Mouse (Mus musculus) stomach, postnatal 0 days (tissue): ENCODE data around the gene Timm22.

Experiments used
- CTCF ChIP-seq: IDR thresholded peaks from 2 replicates; pipeline ENCODE4 v1.5.1; 2016; ENCODE audit warnings: antibody characterized with exemption, low read depth, mild to moderate bottlenecking, moderate library complexity
- EP300 ChIP-seq: optimal IDR thresholded peaks from 2 replicates; pipeline ENCODE3; 2016; ENCODE audit warnings: antibody characterized with exemption

DNA sequence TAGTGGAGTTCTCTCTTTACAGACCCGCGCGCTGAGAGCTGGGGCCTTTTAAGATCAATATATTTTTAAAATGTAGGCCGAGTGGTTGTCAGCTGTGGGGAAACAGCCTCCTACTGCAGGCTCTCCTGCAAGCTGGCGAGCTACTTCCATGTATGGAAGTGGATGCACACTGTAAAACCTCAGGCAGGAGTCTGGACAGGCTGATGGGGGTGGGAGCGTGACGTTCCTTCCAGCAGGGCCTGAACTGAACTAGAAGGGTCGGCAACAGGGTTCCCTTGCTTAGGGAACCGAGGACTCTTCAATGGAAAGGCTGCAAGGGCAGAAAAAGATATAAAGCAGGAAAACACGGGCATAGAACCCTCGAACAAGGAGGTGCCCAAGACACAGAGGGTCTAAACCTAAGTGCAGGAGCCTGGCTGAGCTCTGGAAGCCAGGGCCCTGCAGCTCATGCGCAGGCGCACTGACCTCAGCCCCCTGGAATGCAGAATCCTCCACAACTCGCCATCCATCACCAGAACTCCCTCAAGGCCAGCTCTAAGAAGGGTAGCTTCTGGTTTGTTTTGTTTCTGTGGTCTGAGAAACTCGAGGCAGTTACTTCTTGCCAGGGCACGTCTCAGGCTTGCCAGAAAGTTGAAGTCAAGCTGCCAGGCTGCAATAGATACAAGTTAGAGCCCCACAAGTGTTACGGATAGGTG, 32.1 kb upstream of the Timm22 start:
- peak; percentile 35 for TF ChIP-seq CTCF
- TF ChIP-seq EP300 = no peak
